Mouse (Mus musculus): Measurements from ENCODE around the gene C1s2. TPM values are rescaled to one million over a fixed set of nuclear protein-coding genes. Genes with fewer than 3 reads are reported as not detected.
"Not testable (repeated sequence)": the region's sequence is repeated elsewhere in the genome, so short reads cannot be mapped to it uniquely, and the experiment has no call there.

C1s2 gene
- polyA plus RNA-seq (2015; fragmentation: Nextera tagmentation; extraction: Ambion mirVana): 0.13 TPM in 2 replicates

DNA sequence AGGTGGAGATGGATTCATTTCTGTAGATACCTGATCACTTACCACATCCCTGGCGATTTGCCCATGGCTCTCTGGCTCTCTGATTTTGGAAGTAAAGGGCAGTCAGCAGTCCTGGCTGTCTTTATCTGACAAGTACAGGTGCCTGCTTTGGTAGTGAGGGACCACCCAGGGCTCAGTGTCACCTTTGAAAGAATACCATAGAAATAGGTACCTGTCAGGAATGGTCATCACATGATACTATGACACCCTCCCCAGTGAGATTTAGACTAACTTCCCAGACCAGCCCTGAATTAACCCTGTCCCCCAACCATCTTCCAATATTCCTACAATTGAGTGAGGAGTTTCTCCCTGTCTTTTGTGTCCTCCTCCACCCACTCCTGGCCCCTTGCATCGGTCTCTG lies at the start of gene C1s2:
TSS of gene C1s2 (minus strand) at position 101 of the 400 bp plus-strand sequence.
- WGBS: 84% methylated on average over 2 of the region's 2 CpGs
- H3K9me3 ChIP-seq; H3K36me3 ChIP-seq; ATAC-seq; H3K4me3 ChIP-seq (replicated peaks); H3K27ac ChIP-seq; H3K4me2 ChIP-seq (replicated peaks); H3K9ac ChIP-seq (replicated peaks); H3K4me1 ChIP-seq (replicated peaks); H3K27me3 ChIP-seq: not testable (repeated sequence)

- Histone ChIP-seq H3K4me2 (replicated peaks) (no peak overlapping the region), H3K36me3 (no peaks in the 10 kb centered on the region), H3K9me3 (no peaks in the 10 kb centered on the region), H3K9ac (replicated peaks) (no peak overlapping the region), H3K27me3 (no peaks in the 10 kb centered on the region), H3K4me3 (replicated peaks) (no peak overlapping the region), H3K4me1 (replicated peaks) (no peaks in the 10 kb centered on the region), H3K27ac (no peak overlapping the region)
- no peak for ATAC-seq
- 90% methylated on average over 14 of the region's 14 CpGs for WGBS
These were observed 47.9 kb upstream of the C1s2 start for GRCm38 (mm10) chr6:124683591-124684417.

DNA sequence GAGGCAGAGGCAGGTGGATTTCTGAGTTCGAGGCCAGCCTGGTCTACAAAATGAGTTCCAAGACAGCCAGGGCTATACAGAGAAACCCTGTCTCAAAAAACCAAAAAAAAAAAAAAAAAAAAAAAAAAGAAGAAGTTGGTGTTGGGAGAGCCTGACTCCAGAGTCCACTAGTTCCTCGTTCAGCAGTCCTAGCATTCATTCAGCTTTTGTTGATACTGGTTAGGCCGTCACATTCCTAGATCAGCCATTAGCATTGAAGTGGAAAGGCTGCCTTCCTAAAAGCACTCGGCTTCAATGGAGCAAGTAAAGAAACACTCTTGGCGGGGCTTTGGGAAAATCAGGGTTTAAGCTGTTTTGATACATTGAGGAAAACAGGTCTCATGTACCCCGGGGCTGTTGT lies 46.4 kb upstream of the C1s2 start:
- WGBS: 55% methylated on average over 6 of the region's 6 CpGs
- not testable (repeated sequence) for H3K4me3 ChIP-seq (replicated peaks); H3K4me1 ChIP-seq (replicated peaks); H3K27me3 ChIP-seq; H3K36me3 ChIP-seq; H3K9me3 ChIP-seq; H3K4me2 ChIP-seq (replicated peaks); ATAC-seq; H3K27ac ChIP-seq; H3K9ac ChIP-seq (replicated peaks)

GRCm38 (mm10) chr6:124679486-124679885 lies 43.6 kb upstream of the C1s2 start:
- H3K36me3 ChIP-seq: no peaks in the 10 kb centered on the region
- 96% methylated on average over 3 of the region's 3 CpGs for WGBS
- H3K27ac ChIP-seq: no peak overlapping the region
- no peak overlapping the region for H3K9ac ChIP-seq (replicated peaks)
- no peak overlapping the region for H3K4me3 ChIP-seq (replicated peaks)
- H3K27me3 ChIP-seq: no peaks in the 10 kb centered on the region
- H3K4me2 ChIP-seq (replicated peaks): no peak overlapping the region
- ATAC-seq: no peak
- H3K9me3 ChIP-seq: no peaks in the 10 kb centered on the region
- no peaks in the 10 kb centered on the region for H3K4me1 ChIP-seq (replicated peaks)

GRCm38 (mm10) chr6:124678769-124679168 lies 42.9 kb upstream of the C1s2 start:
- Histone ChIP-seq H3K27me3 (no peaks in the 10 kb centered on the region), H3K4me2 (replicated peaks) (no peak overlapping the region), H3K9ac (replicated peaks) (no peak overlapping the region), H3K27ac (no peak overlapping the region), H3K4me1 (replicated peaks) (no peaks in the 10 kb centered on the region), H3K9me3 (no peaks in the 10 kb centered on the region), H3K36me3 (no peaks in the 10 kb centered on the region), H3K4me3 (replicated peaks) (no peak overlapping the region)
- no peak for ATAC-seq
- WGBS: 96% methylated on average over 7 of the region's 7 CpGs

- Histone ChIP-seq H3K27ac (no peak overlapping the region), H3K27me3 (no peaks in the 10 kb centered on the region), H3K9ac (replicated peaks) (no peak overlapping the region), H3K4me2 (replicated peaks) (no peak overlapping the region), H3K9me3 (no peaks in the 10 kb centered on the region), H3K4me3 (replicated peaks) (no peak overlapping the region), H3K4me1 (replicated peaks) (no peaks in the 10 kb centered on the region), H3K36me3 (no peaks in the 10 kb centered on the region)
- 90% methylated on average over 6 of the region's 6 CpGs for WGBS
- no peak for ATAC-seq
These were observed 40.3 kb upstream of the C1s2 start for GRCm38 (mm10) chr6:124676171-124676570.

- H3K9ac ChIP-seq (replicated peaks): no peak overlapping the region
- no peaks in the 10 kb centered on the region for H3K9me3 ChIP-seq
- no peak overlapping the region for H3K4me2 ChIP-seq (replicated peaks)
- H3K27ac ChIP-seq: no peak overlapping the region
- no peaks in the 10 kb centered on the region for H3K36me3 ChIP-seq
- no peaks in the 10 kb centered on the region for H3K4me1 ChIP-seq (replicated peaks)
- H3K27me3 ChIP-seq: no peaks in the 10 kb centered on the region
- WGBS: 96% methylated on average over 7 of the region's 7 CpGs
- no peak overlapping the region for H3K4me3 ChIP-seq (replicated peaks)
- no peak for ATAC-seq
These were observed 38.7 kb upstream of the C1s2 start for GRCm38 (mm10) chr6:124674591-124674990.

GRCm38 (mm10) chr6:124673619-124674018 lies 37.7 kb upstream of the C1s2 start:
- 95% methylated on average over 9 of the region's 9 CpGs for WGBS
- no peak overlapping the region for H3K4me3 ChIP-seq (replicated peaks)
- H3K4me2 ChIP-seq (replicated peaks): no peak overlapping the region
- ATAC-seq: no peak
- H3K27me3 ChIP-seq: no peaks in the 10 kb centered on the region
- H3K36me3 ChIP-seq: no peaks in the 10 kb centered on the region
- H3K4me1 ChIP-seq (replicated peaks): no peaks in the 10 kb centered on the region
- H3K9ac ChIP-seq (replicated peaks): no peak overlapping the region
- no peaks in the 10 kb centered on the region for H3K9me3 ChIP-seq
- no peak overlapping the region for H3K27ac ChIP-seq

- no peaks in the 10 kb centered on the region for H3K9me3 ChIP-seq
- H3K9ac ChIP-seq (replicated peaks): no peak overlapping the region
- 73% methylated on average over 6 of the region's 6 CpGs for WGBS
- H3K36me3 ChIP-seq: no peaks in the 10 kb centered on the region
- H3K4me1 ChIP-seq (replicated peaks): no peaks in the 10 kb centered on the region
- no peak overlapping the region for H3K27ac ChIP-seq
- H3K4me3 ChIP-seq (replicated peaks): no peak overlapping the region
- ATAC-seq: no peak
- H3K4me2 ChIP-seq (replicated peaks): no peak overlapping the region
- no peaks in the 10 kb centered on the region for H3K27me3 ChIP-seq
These were observed 36.2 kb upstream of the C1s2 start for GRCm38 (mm10) chr6:124672100-124672499.

DNA sequence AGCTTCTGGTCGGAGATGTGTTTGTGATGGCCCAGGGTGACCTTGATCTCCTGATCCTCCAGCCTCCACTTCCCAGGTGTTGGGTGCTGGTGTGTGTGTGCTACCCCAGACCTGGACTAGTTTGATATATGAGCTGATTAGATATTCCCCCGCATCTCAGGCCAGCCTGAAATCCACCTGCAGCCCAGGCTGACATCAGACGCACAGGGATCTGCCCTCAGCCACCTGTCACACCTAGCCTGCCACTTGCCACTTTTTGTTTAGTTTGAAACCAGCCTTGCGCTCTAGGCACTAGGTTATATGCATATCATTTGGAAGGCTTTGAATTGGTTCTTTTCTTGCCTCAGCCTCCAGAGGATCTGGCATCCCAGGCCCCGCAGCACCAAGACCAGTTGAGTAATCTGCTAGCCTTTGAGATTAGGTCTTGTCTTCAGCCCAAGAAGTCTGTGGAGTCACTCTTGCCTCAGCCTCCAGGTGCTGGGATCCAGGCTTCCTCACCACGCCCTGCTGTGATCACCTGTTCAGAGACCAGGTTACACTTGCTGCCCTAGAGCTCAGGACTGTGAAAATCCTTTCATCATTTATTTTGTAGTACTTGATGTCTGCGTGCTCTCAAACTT lies 34.5 kb upstream of the C1s2 start:
- Histone ChIP-seq H3K27ac (no peak overlapping the region), H3K4me3 (replicated peaks) (no peak overlapping the region), H3K9ac (replicated peaks) (no peak overlapping the region), H3K36me3 (no peaks in the 10 kb centered on the region), H3K4me1 (replicated peaks) (no peaks in the 10 kb centered on the region), H3K27me3 (no peaks in the 10 kb centered on the region), H3K4me2 (replicated peaks) (no peak overlapping the region), H3K9me3 (no peaks in the 10 kb centered on the region)
- ATAC-seq: no peak
- 93% methylated on average over 7 of the region's 7 CpGs for WGBS

- ATAC-seq: no peak
- Histone ChIP-seq H3K36me3 (no peaks in the 10 kb centered on the region), H3K27ac (no peak overlapping the region)
These were observed 33.5 kb upstream of the C1s2 start for GRCm38 (mm10) chr6:124669234-124669859.

GRCm38 (mm10) chr6:124665011-124665410 lies 29.1 kb upstream of the C1s2 start:
- H3K4me2 ChIP-seq (replicated peaks): no peak overlapping the region
- WGBS: 96% methylated on average over 10 of the region's 10 CpGs

More at GRCm38 (mm10) chr6:124669234-124669859, 33.5 kb upstream of the C1s2 start:
- no peak overlapping the region for H3K4me3 ChIP-seq (replicated peaks)
- WGBS: 92% methylated on average over 11 of the region's 11 CpGs
- no peak overlapping the region for H3K9ac ChIP-seq (replicated peaks)
- H3K4me1 ChIP-seq (replicated peaks): no peaks in the 10 kb centered on the region
- no peaks in the 10 kb centered on the region for H3K27me3 ChIP-seq
- no peaks in the 10 kb centered on the region for H3K9me3 ChIP-seq
- H3K4me2 ChIP-seq (replicated peaks): no peak overlapping the region

More at GRCm38 (mm10) chr6:124665011-124665410, 29.1 kb upstream of the C1s2 start:
- H3K36me3 ChIP-seq: no peaks in the 10 kb centered on the region
- H3K4me1 ChIP-seq (replicated peaks): peaks cover 10% of the 10 kb centered on the region
- no peak overlapping the region for H3K27ac ChIP-seq
- H3K9me3 ChIP-seq: no peaks in the 10 kb centered on the region
- H3K4me3 ChIP-seq (replicated peaks): no peak overlapping the region
- H3K27me3 ChIP-seq: no peaks in the 10 kb centered on the region
- no peak overlapping the region for H3K9ac ChIP-seq (replicated peaks)
- no peak for ATAC-seq
